Mouse (Mus musculus) kidney, adult 2 months (tissue): ENCODE data around the gene Pdpk1.

Source experiments
- CTCF ChIP-seq: fragments of 200-500 bp; conservative IDR thresholded peaks from 2 replicates; pipeline ENCODE4 v1.5.1; 2011; ENCODE audit warnings: low read depth, mild to moderate bottlenecking, control low read depth, low read length, moderate library complexity, mixed read lengths; ENCODE audit not compliant: insufficient read depth, insufficient read length
- POLR2A ChIP-seq: fragments of 200-500 bp; IDR thresholded peaks from one replicate; pipeline ENCODE4 v1.6.1; 2011; ENCODE audit warnings: low read depth, low read length, control low read depth

DNA sequence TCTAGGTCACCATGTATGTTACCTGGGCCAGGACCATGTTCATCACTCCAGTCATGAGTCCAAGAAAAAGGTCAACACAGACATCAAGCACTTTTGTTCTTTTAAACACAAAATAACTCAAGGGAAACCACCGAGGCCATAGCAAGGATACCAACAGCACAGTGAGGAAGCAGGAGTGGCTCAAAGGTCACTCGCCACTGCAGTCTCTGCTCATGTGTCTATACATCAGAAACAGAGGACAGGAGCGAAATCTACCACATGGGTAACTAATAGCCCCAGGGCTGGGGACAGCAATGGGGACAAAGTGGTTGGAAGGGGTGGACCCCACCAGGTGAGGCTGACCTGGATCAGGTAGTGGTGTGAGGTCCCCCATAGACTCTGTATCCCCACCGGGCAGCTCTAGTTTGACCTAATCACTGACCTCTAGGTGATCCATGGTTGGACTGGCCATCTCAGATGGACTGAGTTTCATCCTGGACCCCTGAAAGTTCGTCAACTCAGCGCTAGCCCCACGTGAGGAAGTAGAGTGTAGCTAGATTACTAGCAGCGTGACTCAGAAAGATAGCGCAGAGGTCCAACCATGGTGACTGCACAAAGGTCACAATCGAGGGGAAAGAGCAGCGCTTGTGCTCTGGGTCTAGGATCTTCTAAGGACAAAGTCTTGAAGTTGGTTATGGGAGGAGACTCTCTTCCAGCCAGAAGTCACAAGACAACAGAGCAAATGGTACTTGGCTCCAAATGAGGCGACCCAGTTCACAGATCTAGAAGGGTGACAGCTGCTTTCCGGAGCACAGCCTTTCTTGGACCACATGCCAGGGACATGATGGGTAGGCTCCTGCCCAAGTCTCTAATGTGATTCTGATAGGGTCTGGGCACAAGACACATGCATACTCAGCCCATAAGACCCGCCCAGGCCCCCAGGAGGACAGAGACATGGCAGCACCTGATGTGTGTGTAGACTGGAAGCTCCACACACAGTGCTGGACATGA is 93.8 kb downstream of the Pdpk1 start:
- TF ChIP-seq POLR2A (no peak), CTCF (no peak)
